Mouse (Mus musculus): ENCODE results near the gene Arhgef18. TPM values are rescaled to one million over a fixed set of nuclear protein-coding genes. Genes with fewer than 3 reads are reported as not detected.

Gene Arhgef18
- polyA plus RNA-seq, 1 experiment from 2014 or later = 6.9 TPM

DNA sequence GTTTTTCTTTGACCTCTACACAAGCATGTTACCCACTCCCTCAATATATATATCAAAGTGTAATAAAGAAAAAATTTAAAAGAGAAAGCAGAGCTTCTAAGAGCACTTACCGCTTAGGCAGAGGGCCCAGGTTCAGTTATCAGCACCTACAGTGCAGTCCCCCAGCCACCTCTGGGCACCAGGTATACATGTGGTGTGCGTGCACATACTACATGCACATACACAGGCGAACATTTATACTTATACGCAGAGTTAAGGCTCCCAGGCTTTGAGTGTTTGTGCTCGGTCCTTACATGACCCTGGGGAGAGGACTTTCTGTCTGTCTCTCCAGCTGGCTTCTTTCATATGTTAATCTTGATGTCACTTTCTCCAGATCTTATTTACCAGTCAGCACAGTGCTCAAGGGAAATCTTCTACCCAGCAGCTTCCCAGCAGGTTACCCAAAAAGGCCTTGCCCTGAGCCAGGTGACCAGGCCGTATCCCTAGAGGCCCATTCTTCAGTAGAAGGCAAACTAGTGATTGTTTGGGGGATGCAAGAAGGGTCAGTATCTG lies 21.9 kb downstream of the Arhgef18 start:
- no peak for ATAC-seq (ENCODE audit: low read depth)
- H3K27me3 ChIP-seq (ENCODE audit: control insufficient read depth, insufficient read depth, low read depth, low read length) = no peaks in the 10 kb centered on the region
- H3K4me2 ChIP-seq (ENCODE audit: low read depth, low read length) = no peak overlapping the region
- no peak overlapping the region for H3K27ac ChIP-seq (ENCODE audit: low read length)
- no peak overlapping the region for H3K4me3 ChIP-seq (ENCODE audit: low read length)
- H3K36me3 ChIP-seq (ENCODE audit: control insufficient read depth, insufficient read depth, low read length) = no peaks in the 10 kb centered on the region
- WGBS = 67% methylated on average over 6 of the region's 6 CpGs
- no peak overlapping the region for H3K9ac ChIP-seq (ENCODE audit: low read length)
- no peaks in the 10 kb centered on the region for H3K9me3 ChIP-seq (ENCODE audit: control insufficient read depth, low read length)
- peaks cover 5% of the 10 kb centered on the region; the same call in 1 of the 2 replicates for H3K4me1 ChIP-seq (replicated peaks; ENCODE audit: control insufficient read depth, insufficient read depth, low read length)

DNA sequence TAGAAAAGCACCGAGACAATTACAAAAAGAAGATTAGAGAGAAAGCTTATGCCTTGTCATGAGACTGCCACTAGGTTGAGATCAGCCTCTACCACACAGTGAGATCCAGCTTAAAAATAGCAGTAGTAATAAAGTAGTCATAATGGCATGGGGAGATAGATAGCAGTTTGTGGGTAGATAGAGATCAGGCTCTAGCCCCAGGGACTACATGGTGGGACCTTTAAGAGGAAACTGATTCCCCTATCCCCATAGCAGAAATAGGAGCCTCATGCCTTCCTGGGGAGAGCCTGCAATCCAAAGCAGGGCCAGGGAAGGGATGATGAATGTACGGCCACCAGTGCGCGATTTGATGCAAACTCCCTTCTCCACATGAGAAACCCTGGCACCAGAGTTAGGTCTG lies 22.5 kb downstream of the Arhgef18 start:
- Histone ChIP-seq H3K4me2 (ENCODE audit: low read depth, low read length) (no peak overlapping the region), H3K27ac (ENCODE audit: low read length) (no peak overlapping the region), H3K4me3 (ENCODE audit: low read length) (no peak overlapping the region), H3K4me1 (replicated peaks; ENCODE audit: control insufficient read depth, insufficient read depth, low read length) (peaks cover 5% of the 10 kb centered on the region; the same call in 1 of the 2 replicates), H3K9me3 (ENCODE audit: control insufficient read depth, low read length) (no peaks in the 10 kb centered on the region), H3K36me3 (ENCODE audit: control insufficient read depth, insufficient read depth, low read length) (no peaks in the 10 kb centered on the region), H3K9ac (ENCODE audit: low read length) (no peak overlapping the region), H3K27me3 (ENCODE audit: control insufficient read depth, insufficient read depth, low read depth, low read length) (no peaks in the 10 kb centered on the region)
- 75% methylated on average over 4 of the region's 4 CpGs for WGBS
- no peak for ATAC-seq (ENCODE audit: low read depth)

DNA sequence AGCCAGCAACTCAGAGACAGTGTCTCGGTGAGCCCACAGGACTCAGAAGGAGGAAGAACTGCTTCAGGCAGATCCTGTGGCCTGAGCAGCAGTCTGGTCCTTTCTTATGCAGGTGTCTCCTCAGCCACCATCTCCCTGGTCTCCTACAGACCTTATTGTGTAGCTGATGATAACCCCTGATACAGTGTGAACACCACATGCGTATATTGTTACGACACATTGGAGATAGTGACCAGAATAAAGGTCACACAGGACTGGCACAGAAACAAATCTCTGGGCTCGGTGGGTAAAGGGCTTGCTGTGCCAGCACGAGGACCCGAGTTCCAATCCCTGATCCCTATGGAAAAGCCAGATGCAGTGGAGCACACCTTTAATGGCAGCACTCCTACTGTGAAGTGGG lies 22.9 kb downstream of the Arhgef18 start:
- Histone ChIP-seq H3K27me3 (ENCODE audit: control insufficient read depth, insufficient read depth, low read depth, low read length) (no peaks in the 10 kb centered on the region), H3K9me3 (ENCODE audit: control insufficient read depth, low read length) (no peaks in the 10 kb centered on the region), H3K4me1 (replicated peaks; ENCODE audit: control insufficient read depth, insufficient read depth, low read length) (peaks cover 5% of the 10 kb centered on the region; the same call in 1 of the 2 replicates), H3K4me3 (ENCODE audit: low read length) (no peak overlapping the region), H3K9ac (ENCODE audit: low read length) (no peak overlapping the region), H3K27ac (ENCODE audit: low read length) (no peak overlapping the region), H3K36me3 (ENCODE audit: control insufficient read depth, insufficient read depth, low read length) (no peaks in the 10 kb centered on the region), H3K4me2 (ENCODE audit: low read depth, low read length) (no peak overlapping the region)
- WGBS = 87% methylated on average over 6 of the region's 6 CpGs
- no peak for ATAC-seq (ENCODE audit: low read depth)

DNA sequence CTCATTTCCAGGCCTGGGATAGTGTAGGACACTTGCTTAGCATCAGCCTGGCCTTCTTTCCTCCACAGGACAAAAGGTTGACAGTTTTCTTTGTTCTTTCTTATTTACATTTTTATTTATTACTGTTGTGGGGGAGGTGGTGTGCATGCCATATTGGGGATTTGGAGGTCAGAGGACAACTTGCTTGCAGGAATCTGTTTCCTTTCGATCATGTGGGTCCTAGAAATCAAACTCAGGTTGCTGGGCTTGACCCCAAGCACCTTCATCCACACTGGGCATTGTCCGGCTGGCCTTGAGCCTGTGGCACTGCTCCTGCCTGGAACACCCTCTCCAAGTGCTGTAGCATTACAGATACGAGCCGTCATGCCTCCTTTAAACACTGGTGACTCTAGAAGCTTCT lies 24.0 kb downstream of the Arhgef18 start:
- 49% methylated on average over 4 of the region's 4 CpGs for WGBS
- peaks cover 5% of the 10 kb centered on the region; the same call in 1 of the 2 replicates for H3K4me1 ChIP-seq (replicated peaks; ENCODE audit: control insufficient read depth, insufficient read depth, low read length)
- H3K4me2 ChIP-seq (ENCODE audit: low read depth, low read length) = no peak overlapping the region
- H3K27me3 ChIP-seq (ENCODE audit: control insufficient read depth, insufficient read depth, low read depth, low read length) = no peaks in the 10 kb centered on the region
- H3K27ac ChIP-seq (ENCODE audit: low read length) = no peak overlapping the region
- no peaks in the 10 kb centered on the region for H3K9me3 ChIP-seq (ENCODE audit: control insufficient read depth, low read length)
- no peak for ATAC-seq (ENCODE audit: low read depth)
- H3K4me3 ChIP-seq (ENCODE audit: low read length) = no peak overlapping the region
- H3K36me3 ChIP-seq (ENCODE audit: control insufficient read depth, insufficient read depth, low read length) = no peaks in the 10 kb centered on the region
- H3K9ac ChIP-seq (ENCODE audit: low read length) = no peak overlapping the region

DNA sequence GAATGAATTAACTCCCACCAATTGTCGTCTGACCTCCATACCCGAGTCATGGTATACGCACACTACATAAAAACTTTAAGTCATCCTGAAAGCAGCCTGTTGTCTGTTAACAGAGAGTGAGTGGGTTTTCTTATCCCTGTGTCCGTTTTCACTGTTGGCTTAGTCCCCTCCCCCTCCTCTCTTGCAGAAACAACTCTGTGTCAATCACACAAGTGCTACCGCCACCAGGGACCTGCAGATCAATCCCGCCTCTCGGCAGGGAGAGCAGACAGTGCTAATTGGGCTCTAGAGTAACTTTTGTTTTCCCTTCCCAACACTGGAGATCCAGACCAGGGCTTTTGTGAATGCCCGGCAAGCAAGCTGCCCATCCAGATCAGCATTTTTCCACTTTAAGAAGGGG lies 24.6 kb downstream of the Arhgef18 start:
- H3K9ac ChIP-seq (ENCODE audit: low read length) = no peak overlapping the region
- no peak overlapping the region for H3K4me2 ChIP-seq (ENCODE audit: low read depth, low read length)
- H3K36me3 ChIP-seq (ENCODE audit: control insufficient read depth, insufficient read depth, low read length) = no peaks in the 10 kb centered on the region
- WGBS = 23% methylated on average over 8 of the region's 8 CpGs
- H3K4me1 ChIP-seq (replicated peaks; ENCODE audit: control insufficient read depth, insufficient read depth, low read length) = peaks cover 5% of the 10 kb centered on the region; the same call in 1 of the 2 replicates
- ATAC-seq (ENCODE audit: low read depth) = no peak
- H3K4me3 ChIP-seq (ENCODE audit: low read length) = no peak overlapping the region
- H3K27me3 ChIP-seq (ENCODE audit: control insufficient read depth, insufficient read depth, low read depth, low read length) = no peaks in the 10 kb centered on the region
- H3K27ac ChIP-seq (ENCODE audit: low read length) = no peak overlapping the region
- H3K9me3 ChIP-seq (ENCODE audit: control insufficient read depth, low read length) = no peaks in the 10 kb centered on the region

DNA sequence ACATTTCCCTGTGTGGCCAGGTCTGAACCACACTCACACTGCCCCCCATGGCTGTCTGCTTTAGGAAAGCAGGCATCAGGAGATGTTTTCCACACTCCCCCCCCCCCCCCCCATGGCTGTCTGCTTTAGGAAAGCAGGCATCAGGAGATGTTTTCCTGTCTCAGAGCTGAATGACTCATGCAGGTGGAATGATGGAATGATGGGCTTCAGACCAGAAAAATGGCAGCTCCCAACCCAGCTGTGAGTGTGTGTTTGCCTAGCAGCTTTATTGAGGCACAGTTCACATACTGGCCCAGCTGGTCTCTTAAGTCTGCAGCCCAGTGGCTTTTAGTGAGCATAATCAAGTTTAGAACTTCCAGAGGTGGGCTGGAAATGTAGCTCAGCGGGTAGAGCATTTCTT lies 25.3 kb downstream of the Arhgef18 start:
- no peaks in the 10 kb centered on the region for H3K27me3 ChIP-seq (ENCODE audit: control insufficient read depth, insufficient read depth, low read depth, low read length)
- ATAC-seq (ENCODE audit: low read depth) = peak; percentile 43; the same call in 1 of the 2 replicates
- no peak overlapping the region for H3K4me3 ChIP-seq (ENCODE audit: low read length)
- H3K9me3 ChIP-seq (ENCODE audit: control insufficient read depth, low read length) = no peaks in the 10 kb centered on the region
- no peaks in the 10 kb centered on the region for H3K36me3 ChIP-seq (ENCODE audit: control insufficient read depth, insufficient read depth, low read length)
- peaks cover 5% of the 10 kb centered on the region; the same call in 1 of the 2 replicates for H3K4me1 ChIP-seq (replicated peaks; ENCODE audit: control insufficient read depth, insufficient read depth, low read length)
- no peak overlapping the region for H3K4me2 ChIP-seq (ENCODE audit: low read depth, low read length)
- WGBS = 64% methylated on average over 1 of the region's 1 CpGs
- no peak overlapping the region for H3K9ac ChIP-seq (ENCODE audit: low read length)
- 0 out of 2 replicates have a peak overlapping the region, but pooled peaks have one; percentile 16 for H3K27ac ChIP-seq (ENCODE audit: low read length)

DNA sequence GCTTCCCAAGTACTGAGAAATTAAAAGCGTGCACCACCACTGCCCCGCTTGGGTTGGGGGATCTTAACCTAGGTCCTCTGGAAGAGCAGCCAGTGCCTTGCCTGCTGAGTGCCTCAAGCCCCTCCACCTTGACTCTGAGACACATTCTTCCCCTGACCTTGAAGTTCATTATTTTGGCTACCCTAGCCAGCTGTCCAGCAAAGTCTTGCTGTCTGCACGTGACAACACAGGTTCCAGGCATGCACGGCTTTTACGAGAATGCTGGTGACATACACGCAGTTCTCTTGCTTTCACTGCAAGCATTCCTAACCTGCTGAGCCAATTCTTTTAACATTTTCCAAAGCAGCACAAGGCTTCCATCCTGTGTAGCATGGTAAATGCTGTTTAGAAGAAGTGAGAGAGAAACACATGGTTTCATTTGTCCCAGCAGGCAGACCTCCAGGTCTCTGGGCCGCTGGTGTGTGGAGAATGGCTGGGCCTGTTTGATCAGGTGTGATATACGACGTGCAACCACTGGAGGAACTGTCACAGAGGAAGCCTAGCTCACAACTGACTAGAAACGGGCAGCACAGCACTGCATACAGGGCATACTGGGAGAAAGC lies 27.4 kb downstream of the Arhgef18 start:
- Histone ChIP-seq H3K9ac (ENCODE audit: low read length) (no peak overlapping the region), H3K27ac (ENCODE audit: low read length) (no peak overlapping the region), H3K4me2 (ENCODE audit: low read depth, low read length) (no peak overlapping the region), H3K4me3 (ENCODE audit: low read length) (no peak overlapping the region), H3K9me3 (ENCODE audit: control insufficient read depth, low read length) (no peaks in the 10 kb centered on the region), H3K27me3 (ENCODE audit: control insufficient read depth, insufficient read depth, low read depth, low read length) (no peaks in the 10 kb centered on the region), H3K36me3 (ENCODE audit: control insufficient read depth, insufficient read depth, low read length) (no peaks in the 10 kb centered on the region), H3K4me1 (replicated peaks; ENCODE audit: control insufficient read depth, insufficient read depth, low read length) (peaks cover 5% of the 10 kb centered on the region; the same call in 1 of the 2 replicates)
- WGBS = 71% methylated on average over 10 of the region's 10 CpGs
- no peak for ATAC-seq (ENCODE audit: low read depth)

DNA sequence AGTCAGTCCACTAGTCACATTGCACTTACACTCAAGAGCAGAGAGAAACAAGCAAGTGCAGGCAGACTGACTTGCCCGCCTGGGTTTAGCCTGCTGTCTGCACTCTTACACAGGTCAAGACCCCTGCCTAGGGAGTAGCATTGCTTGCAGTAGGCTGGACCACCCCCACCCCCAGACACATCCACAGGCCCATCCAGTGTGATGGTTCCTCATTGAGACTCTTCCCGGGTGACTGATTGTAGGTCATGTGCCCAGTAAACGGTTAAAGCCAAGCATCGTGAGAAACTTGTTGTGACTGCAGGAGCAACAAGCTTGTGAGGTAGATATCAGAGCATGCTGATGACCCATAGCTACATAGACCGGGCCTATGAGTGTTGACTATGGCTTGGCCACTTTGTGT lies 28.7 kb downstream of the Arhgef18 start:
- Histone ChIP-seq H3K27ac (ENCODE audit: low read length) (no peak overlapping the region), H3K4me2 (ENCODE audit: low read depth, low read length) (no peak overlapping the region), H3K9ac (ENCODE audit: low read length) (no peak overlapping the region), H3K27me3 (ENCODE audit: control insufficient read depth, insufficient read depth, low read depth, low read length) (no peaks in the 10 kb centered on the region), H3K4me1 (replicated peaks; ENCODE audit: control insufficient read depth, insufficient read depth, low read length) (peaks cover 5% of the 10 kb centered on the region; the same call in 1 of the 2 replicates), H3K36me3 (ENCODE audit: control insufficient read depth, insufficient read depth, low read length) (no peaks in the 10 kb centered on the region), H3K9me3 (ENCODE audit: control insufficient read depth, low read length) (no peaks in the 10 kb centered on the region), H3K4me3 (ENCODE audit: low read length) (no peak overlapping the region)
- no peak for ATAC-seq (ENCODE audit: low read depth)
- WGBS = 89% methylated on average over 5 of the region's 5 CpGs

DNA sequence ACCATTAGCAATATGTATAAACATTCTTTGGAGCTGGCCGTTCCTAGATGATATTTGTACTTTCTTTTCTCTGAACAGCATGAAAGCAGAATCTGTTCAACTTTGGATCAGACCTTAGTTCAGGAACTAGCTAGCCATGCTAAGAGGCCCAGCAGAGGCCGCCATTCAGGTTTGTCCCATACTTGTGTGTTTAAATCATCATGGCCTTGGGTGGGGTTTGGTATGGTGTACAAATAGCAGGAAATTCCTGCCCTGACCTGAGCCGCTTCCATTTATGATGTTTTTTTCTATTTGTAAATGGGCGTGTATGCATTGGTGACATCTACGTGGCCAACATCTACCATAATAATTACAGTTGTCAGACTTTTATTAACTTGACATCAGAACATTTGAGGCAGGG lies 32.4 kb downstream of the Arhgef18 start:
- no peak for ATAC-seq (ENCODE audit: low read depth)
- H3K4me2 ChIP-seq (ENCODE audit: low read depth, low read length) = no peak overlapping the region
- WGBS = 79% methylated on average over 5 of the region's 5 CpGs
- H3K4me3 ChIP-seq (ENCODE audit: low read length) = no peak overlapping the region
- no peaks in the 10 kb centered on the region for H3K9me3 ChIP-seq (ENCODE audit: control insufficient read depth, low read length)
- H3K27ac ChIP-seq (ENCODE audit: low read length) = no peak overlapping the region
- H3K4me1 ChIP-seq (replicated peaks; ENCODE audit: control insufficient read depth, insufficient read depth, low read length) = no peaks in the 10 kb centered on the region
- peaks cover 2% of the 10 kb centered on the region; the same call in 1 of the 2 replicates for H3K36me3 ChIP-seq (ENCODE audit: control insufficient read depth, insufficient read depth, low read length)
- H3K9ac ChIP-seq (ENCODE audit: low read length) = no peak overlapping the region
- no peaks in the 10 kb centered on the region for H3K27me3 ChIP-seq (ENCODE audit: control insufficient read depth, insufficient read depth, low read depth, low read length)

All from lung, embryonic 16.5 days (tissue).